Mouse (Mus musculus): ENCODE results near the gene Sh3glb2.

GRCm38 (mm10) chr2:30357552-30358510 lies 1.3 kb downstream of the Sh3glb2 start:
- TF ChIP-seq CTCF (IDR thresholded peaks at IDR 0.05; ENCODE audit: borderline replicate concordance, insufficient read depth, low read length) (no peak), POLR2A (IDR thresholded peaks at IDR 0.05; ENCODE audit: low read depth, low read length) (no peak)

All from embryonic fibroblast, embryonic 13.5 days (primary cell).